Mouse (Mus musculus) v-Abl transformed pro-B cells (cell line): ENCODE measurements around the gene Kbtbd13.

Source experiments
- in situ Hi-C, 2 experiments: fragments of 400-800 bp; cut with MboI; formaldehyde crosslinking; loops; one replicate each; pipeline ENCODE4 v1.15.1; 2025; ENCODE audit not compliant: unreplicated experiment in 2 of 2

Gene Kbtbd13

GRCm38 (mm10) chr9:65391613-65391964 lies at the start of gene Kbtbd13:
Gene Kbtbd13, minus strand, starts transcription at chr9:65391652.
- in situ Hi-C loops, result loop anchor here (5.0 kb wide), 1 partner anchor 36 kb away; no protein-coding TSS in a partner anchor

DNA sequence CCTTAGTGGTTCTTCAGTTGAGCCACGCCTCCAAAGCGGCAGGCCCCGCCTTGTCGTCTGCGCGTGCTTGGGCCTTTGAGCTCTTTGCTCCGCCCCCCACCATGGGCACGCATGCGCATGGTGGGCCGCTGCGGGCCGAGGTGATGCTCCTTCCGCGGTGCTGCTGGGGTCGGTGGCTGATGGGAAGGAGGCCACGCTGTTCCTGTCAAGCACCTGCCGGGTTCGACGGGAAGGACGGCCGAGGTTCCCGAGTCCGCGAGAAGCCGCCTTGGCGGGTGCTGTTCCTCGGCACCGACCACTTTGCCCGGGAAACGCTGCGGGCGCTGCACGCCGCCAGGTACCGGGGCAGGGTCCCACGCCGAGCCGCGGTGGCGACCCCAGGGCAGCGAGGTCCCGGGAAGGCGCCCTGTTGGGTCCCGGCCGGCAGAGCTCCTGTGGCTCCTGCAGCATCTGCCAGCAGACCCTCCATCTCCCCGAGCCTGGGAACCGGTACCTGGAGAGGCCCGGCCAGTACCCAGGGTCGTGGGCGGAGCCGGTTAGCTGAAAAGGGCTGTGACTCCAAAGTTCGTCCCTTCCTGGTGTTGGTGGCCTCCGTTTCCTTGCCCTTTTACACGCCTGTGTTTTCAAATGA lies 44.3 kb upstream of the Kbtbd13 start, which contains the start of gene Mtfmt:
Mtfmt (plus strand) TSS at position 112 of the 631 bp plus-strand sequence.
- in situ Hi-C loops, result no loop called here

GRCm38 (mm10) chr9:65435211-65435610 lies 43.8 kb upstream of the Kbtbd13 start:
- in situ Hi-C loops, result no loop called here

DNA sequence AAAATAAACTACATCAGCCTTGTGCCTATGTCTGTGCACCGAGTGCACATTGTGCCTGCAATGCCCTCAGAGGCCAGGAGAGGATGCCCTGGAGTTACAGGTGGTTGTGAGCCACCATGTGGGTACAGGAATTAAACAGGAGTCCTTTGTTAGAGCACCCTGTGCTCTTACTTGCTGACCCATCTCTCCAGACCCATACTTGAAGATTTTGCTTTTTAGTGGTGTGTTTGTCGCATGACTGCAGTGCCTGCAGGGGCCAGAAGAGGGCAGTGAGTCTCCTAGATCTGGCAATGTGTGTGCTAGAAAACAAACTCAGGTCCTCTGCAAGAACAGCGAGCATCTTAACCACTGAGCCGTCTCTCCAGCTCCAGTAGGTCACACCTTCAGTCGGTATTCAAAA lies 42.7 kb upstream of the Kbtbd13 start:
- in situ Hi-C loops, result loop anchor here in 1 of 2 experiments (5.0 kb wide), 1 partner anchor 163 kb away; no protein-coding TSS in a partner anchor

DNA sequence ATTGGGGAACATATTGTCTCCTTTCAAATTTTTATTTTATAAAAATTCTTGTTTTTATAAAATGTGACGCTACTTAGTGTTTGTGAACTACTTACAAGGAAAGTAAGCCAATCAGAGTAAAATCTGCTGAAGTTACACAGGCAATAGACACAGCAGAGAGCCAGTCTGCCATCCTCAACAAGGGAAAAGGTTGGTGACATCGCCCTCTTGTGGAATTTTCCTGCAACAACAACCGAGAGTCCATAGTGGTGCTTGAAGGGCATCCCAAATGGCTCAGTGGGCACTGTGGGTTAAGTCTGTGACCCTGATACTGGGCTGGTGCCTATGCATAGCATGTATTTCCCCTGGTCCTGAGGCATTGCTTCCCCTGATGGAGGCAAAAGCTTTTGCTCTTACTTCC lies 40.8 kb upstream of the Kbtbd13 start:
- in situ Hi-C loops, result loop anchor here in 1 of 2 experiments (5.0 kb wide), 1 partner anchor 165 kb away; no protein-coding TSS in a partner anchor

DNA sequence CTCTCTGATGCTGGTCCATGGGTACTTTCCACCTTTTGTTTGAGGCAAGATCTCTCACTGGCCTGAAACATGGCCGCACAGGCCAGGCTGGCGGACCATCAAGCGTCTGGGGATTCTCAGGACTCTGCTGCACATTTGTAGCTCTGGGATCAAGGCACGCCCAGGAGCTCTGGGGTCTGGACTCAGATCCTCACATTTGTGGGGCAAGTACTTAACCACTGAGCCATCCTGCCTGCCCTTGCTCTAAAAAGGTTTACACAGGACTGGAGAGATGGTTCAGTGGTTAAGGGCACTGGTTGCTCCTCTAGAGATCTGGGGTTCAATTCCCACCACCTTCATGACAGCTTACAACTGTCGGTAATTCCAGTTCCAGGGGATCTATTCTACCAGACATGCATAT lies 39.5 kb upstream of the Kbtbd13 start:
- in situ Hi-C loops, result loop anchor here in 1 of 2 experiments (5.0 kb wide), 1 partner anchor 166 kb away; no protein-coding TSS in a partner anchor

GRCm38 (mm10) chr9:65430401-65430800 lies 38.9 kb upstream of the Kbtbd13 start:
- in situ Hi-C loops, result loop anchor here in 1 of 2 experiments (5.0 kb wide), 1 partner anchor 167 kb away; no protein-coding TSS in a partner anchor

GRCm38 (mm10) chr9:65428003-65428402 lies 36.6 kb upstream of the Kbtbd13 start:
- in situ Hi-C loops, result loop anchor here (5.0 to 10.0 kb wide), 3 partner anchors 36 to 303 kb away; partner anchors contain the start of gene Kbtbd13 (in 2 of the 2)

- in situ Hi-C loops, result loop anchor here (5.0 to 10.0 kb wide), 3 partner anchors 35 to 303 kb away; partner anchors contain the start of gene Kbtbd13 (in 2 of the 2)
These were observed 36.1 kb upstream of the Kbtbd13 start for GRCm38 (mm10) chr9:65427511-65427910.

DNA sequence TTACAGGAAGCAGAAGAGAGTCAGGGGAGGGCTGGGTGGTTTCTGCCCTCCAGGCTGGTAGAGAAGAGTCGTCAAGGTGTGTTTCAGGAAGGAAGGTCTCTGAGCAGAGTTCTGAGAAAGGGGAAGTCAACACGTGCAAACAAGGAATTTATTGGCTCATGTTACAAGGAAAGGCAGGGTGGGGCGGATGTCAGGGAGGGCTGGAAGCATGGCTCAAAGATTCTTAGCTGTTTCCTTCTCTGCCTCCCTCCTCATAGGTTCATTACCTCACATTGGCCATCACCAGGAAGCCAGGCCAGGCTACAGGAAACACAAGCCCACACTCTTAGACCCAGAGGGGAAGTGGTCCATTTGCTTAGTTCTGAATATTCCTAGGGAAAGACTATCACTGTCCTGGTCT lies 32.9 kb upstream of the Kbtbd13 start:
- in situ Hi-C loops, result loop anchor here in 1 of 2 experiments (10.0 kb wide), 2 partner anchors 200 to 300 kb away; no protein-coding TSS in a partner anchor

- in situ Hi-C loops, result loop anchor here in 1 of 2 experiments (10.0 kb wide), 2 partner anchors 198 to 298 kb away; no protein-coding TSS in a partner anchor
These were observed 31.5 kb upstream of the Kbtbd13 start, which contains the start of gene Slc51b for GRCm38 (mm10) chr9:65422760-65423501. Gene Slc51b, minus strand, starts transcription at chr9:65422955.

GRCm38 (mm10) chr9:65419633-65420032 lies 28.2 kb upstream of the Kbtbd13 start:
- in situ Hi-C loops, result loop anchor here in 1 of 2 experiments (10.0 kb wide), 2 partner anchors 195 to 295 kb away; no protein-coding TSS in a partner anchor

GRCm38 (mm10) chr9:65417738-65418137 lies 26.3 kb upstream of the Kbtbd13 start:
- in situ Hi-C loops, result no loop called here

GRCm38 (mm10) chr9:65411326-65411725 lies 19.9 kb upstream of the Kbtbd13 start:
- in situ Hi-C loops, result no loop called here

DNA sequence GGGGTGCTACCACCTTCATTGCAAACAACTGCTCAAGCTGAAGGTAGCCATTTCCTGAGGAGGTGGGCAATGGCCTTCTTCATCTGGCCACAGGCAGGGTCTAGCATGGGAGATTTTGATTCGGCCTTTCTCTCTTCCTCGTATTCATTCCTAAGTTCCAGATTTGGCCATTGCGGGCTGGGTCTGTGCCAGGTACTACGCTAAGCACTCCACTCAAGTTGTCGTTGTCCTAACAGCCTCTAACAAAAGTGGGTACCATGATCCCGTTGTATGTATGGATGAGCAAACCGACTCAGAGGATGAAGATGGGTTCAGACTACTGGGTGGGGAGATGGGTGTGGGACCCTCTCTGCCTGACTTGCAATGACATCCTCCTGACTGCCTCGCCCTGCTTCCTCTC lies 18.9 kb upstream of the Kbtbd13 start:
- in situ Hi-C loops, result no loop called here

- in situ Hi-C loops, result no loop called here
These were observed 17.4 kb upstream of the Kbtbd13 start for GRCm38 (mm10) chr9:65408871-65409295.

DNA sequence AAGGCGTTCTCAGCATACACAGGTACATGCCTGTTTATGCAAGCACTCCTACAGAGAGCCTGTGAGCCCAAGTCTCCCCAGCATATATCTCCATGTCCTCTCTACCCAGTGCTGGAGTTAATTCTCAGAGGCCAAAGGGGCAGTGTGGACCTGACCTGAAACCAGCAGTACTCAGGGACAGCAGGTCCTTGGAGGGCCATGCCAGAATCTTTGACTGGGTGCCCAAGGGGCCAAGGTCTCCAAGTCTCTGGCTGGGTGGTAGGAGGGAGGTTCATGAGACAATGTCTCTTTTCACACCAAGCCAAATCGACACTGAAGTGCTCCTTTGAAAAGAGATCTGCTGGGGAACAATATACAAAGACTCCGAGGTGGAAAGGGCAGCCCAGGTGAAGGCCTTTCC lies 16.4 kb upstream of the Kbtbd13 start:
- in situ Hi-C loops, result no loop called here

DNA sequence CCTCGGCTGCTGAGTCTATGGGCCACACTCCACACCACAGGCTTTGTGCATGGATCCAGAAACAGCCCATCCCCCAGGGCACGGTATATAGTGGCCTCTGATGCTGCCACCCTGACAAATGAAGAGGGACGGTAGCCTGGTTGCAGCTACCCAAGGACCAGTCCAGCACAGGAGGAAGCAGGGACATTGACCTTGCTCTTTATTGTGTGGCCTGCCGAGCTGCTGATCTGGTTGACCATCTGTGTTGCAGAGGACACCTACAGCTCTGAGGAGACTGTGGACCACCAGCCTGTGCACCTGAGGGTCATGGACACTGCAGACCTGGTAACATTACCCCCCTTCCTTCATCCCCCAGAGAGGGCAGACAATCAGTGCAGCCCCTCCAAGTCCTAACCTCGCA lies 15.9 kb upstream of the Kbtbd13 start:
- in situ Hi-C loops, result no loop called here

GRCm38 (mm10) chr9:65405184-65405449 lies 13.7 kb upstream of the Kbtbd13 start:
- in situ Hi-C loops, result no loop called here

DNA sequence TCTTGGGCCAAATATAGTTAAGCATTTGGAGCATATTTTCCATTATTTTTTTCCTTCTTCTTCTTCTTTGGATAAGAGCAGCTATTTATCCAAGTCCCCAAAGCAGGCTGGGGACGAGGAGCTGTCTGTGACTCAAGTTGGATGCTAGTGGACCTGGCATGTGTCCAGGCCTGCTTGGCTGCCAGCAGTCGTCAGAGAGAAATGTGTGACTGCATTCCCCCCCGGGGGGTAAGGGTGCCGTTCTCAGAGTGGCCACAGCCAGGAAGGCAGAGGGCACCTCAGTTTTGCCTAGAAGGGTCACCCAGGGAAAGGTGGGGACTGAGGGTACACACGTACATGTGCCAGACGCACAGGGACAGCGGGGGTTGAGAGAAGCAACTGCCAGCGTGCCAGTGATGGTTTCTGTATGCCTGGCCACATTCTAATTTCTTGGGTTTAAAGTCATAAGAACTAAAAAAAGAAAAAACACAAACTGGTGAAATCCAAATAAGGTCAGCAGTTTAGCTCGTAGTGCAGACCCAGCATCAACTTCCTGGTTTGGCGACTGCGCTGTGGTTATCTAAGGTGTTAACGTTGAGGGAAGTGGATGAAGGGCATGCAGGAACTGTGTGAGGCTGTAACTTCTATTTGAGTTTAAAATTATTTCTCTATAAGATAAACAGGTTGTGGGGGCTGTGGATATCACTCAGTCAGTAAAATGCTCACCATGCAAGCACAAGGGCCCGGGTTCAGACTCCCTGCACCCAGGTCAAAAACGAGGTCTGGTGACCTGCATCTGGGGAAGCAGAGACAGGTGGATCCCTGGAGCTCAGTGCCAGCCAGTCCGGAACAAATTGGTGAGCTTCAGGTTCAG lies 13.1 kb upstream of the Kbtbd13 start:
- in situ Hi-C loops, result no loop called here
